Mouse (Mus musculus): ENCODE measurements at regions not wholly inside any gene's neighbourhood (a gene's known extent, or its start where the extent isn't known, plus 50 kb on each side); places are given as distances from the start of the nearest gene placed in this dataset.

DNA sequence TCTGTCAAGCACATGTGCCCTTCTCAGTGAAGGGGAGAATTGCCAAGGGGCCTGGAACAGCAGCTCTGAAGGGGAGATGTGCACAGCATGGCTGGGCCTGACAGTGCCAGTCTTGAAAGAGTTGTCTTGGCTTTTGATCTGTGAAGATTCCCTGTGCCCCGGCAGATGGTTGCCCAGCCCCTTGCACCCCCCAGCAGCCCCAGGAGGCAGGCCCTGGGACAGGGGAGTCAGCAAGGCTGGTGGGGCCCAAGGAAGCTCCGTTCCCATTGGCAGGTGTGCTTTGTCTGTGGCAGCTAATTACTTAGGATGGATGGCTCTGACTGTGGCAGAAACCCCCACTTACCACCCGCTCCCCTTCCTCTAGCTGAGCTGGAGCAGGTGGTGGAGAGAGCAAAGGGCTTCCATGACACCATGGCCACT, 58.6 kb downstream of the Tspan17 start:
- Histone ChIP-seq H3K4me1 (replicated peaks; ENCODE audit: control insufficient read depth, insufficient read depth, low read length) (no peaks in the 10 kb centered on the region), H3K4me2 (ENCODE audit: low read length) (no peak overlapping the region), H3K9me3 (ENCODE audit: control insufficient read depth, low read length) (no peaks in the 10 kb centered on the region), H3K9ac (ENCODE audit: low read length) (no peak overlapping the region), H3K36me3 (ENCODE audit: control insufficient read depth, insufficient read depth, low read length) (no peaks in the 10 kb centered on the region), H3K4me3 (ENCODE audit: low read depth, low read length) (no peak overlapping the region), H3K27ac (ENCODE audit: low read depth) (no peak overlapping the region), H3K27me3 (replicated peaks; ENCODE audit: control insufficient read depth, insufficient read depth, low read length) (no peaks in the 10 kb centered on the region)
- WGBS, result 55% methylated on average over 3 of the region's 3 CpGs
- ATAC-seq (replicated peaks; ENCODE audit: low FRiP score, low TSS enrichment, low read depth) (no peak), DNase-seq (ENCODE audit: low spot score) (no peak)

GRCm38 (mm10) chr13:54851131-54851530, 62.0 kb downstream of the Tspan17 start:
- no peaks in the 10 kb centered on the region for H3K9me3 ChIP-seq (ENCODE audit: control insufficient read depth, low read length)
- WGBS, result 45% methylated on average over 4 of the region's 4 CpGs
- H3K36me3 ChIP-seq (ENCODE audit: control insufficient read depth, insufficient read depth, low read length), result no peaks in the 10 kb centered on the region
- H3K4me1 ChIP-seq (replicated peaks; ENCODE audit: control insufficient read depth, insufficient read depth, low read length), result no peaks in the 10 kb centered on the region
- no peak overlapping the region for H3K4me2 ChIP-seq (ENCODE audit: low read length)
- H3K27me3 ChIP-seq (replicated peaks; ENCODE audit: control insufficient read depth, insufficient read depth, low read length), result no peaks in the 10 kb centered on the region
- H3K9ac ChIP-seq (ENCODE audit: low read length), result no peak overlapping the region
- ATAC-seq (replicated peaks; ENCODE audit: low FRiP score, low TSS enrichment, low read depth) (no peak), DNase-seq (ENCODE audit: low spot score) (no peak)
- no peak overlapping the region for H3K27ac ChIP-seq (ENCODE audit: low read depth)
- no peak overlapping the region for H3K4me3 ChIP-seq (ENCODE audit: low read depth, low read length)

GRCm38 (mm10) chr13:54855333-54856238, 66.4 kb downstream of the Tspan17 start:
- ATAC-seq (replicated peaks; ENCODE audit: low FRiP score, low TSS enrichment, low read depth), result no peak
- 54% methylated on average over 14 of the region's 14 CpGs for WGBS
- H3K9ac ChIP-seq (ENCODE audit: low read length), result no peak overlapping the region

DNA sequence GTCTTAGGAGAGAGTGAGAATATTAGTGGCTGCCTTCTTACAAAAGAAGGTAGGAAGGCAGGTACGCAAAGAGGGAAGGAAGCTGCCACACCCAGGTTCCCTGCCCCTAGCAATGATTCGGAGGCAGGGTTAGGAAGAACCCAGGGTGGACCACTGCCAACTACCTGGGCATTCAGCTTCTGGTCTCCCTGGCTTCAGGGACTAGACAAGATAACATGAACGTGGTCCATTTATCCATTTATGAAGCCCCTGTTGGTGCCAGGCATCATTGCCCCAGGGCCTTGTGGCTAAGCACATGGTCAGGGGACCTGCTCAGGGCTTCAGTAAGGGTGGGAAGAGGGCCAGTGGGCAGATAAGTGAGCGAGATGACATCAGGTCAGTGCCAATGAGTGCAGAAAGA, 73.8 kb downstream of the Tspan17 start:
- whole genome bisulfite sequencing, result 88% methylated on average over 4 of the region's 4 CpGs
- H3K4me1 ChIP-seq (replicated peaks; ENCODE audit: control insufficient read depth, insufficient read depth, low read length), result no peaks in the 10 kb centered on the region

More at GRCm38 (mm10) chr13:54855333-54856238, 66.4 kb downstream of the Tspan17 start:
- Histone ChIP-seq H3K4me2 (ENCODE audit: low read length) (no peak overlapping the region), H3K27ac (ENCODE audit: low read depth) (no peak overlapping the region), H3K4me1 (replicated peaks; ENCODE audit: control insufficient read depth, insufficient read depth, low read length) (no peaks in the 10 kb centered on the region), H3K27me3 (replicated peaks; ENCODE audit: control insufficient read depth, insufficient read depth, low read length) (no peaks in the 10 kb centered on the region), H3K9me3 (ENCODE audit: control insufficient read depth, low read length) (no peaks in the 10 kb centered on the region), H3K36me3 (ENCODE audit: control insufficient read depth, insufficient read depth, low read length) (no peaks in the 10 kb centered on the region), H3K4me3 (ENCODE audit: low read depth, low read length) (no peak overlapping the region)
- no peak for DNase-seq (ENCODE audit: low spot score)

DNA sequence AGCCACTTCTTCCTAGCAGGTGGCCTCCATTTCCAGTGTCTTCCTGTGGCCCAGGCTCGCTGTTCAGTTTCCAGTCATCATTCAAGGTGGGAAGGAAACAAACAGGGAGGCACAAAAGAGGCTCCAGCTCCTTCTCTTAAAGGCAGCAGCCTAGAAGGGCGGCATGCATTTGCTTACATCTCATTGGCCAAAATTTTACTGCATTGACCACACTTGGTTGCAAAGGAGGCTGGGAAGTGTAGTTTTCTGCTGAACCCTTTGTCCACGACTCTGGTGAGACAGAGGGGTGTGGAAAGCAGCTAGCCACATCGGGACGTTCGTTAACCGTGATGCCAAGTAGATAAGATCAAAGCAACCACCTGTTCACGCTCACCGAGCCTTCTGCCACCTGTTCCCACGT, 74.9 kb downstream of the Tspan17 start:
- WGBS, result 42% methylated on average over 10 of the region's 10 CpGs
- no peak overlapping the region for H3K9ac ChIP-seq (ENCODE audit: low read length)
- H3K4me1 ChIP-seq (replicated peaks; ENCODE audit: control insufficient read depth, insufficient read depth, low read length), result no peaks in the 10 kb centered on the region
- no peaks in the 10 kb centered on the region for H3K36me3 ChIP-seq (ENCODE audit: control insufficient read depth, insufficient read depth, low read length)
- ATAC-seq (replicated peaks; ENCODE audit: low FRiP score, low TSS enrichment, low read depth) (no peak), DNase-seq (ENCODE audit: low spot score) (no peak)
- no peaks in the 10 kb centered on the region for H3K27me3 ChIP-seq (replicated peaks; ENCODE audit: control insufficient read depth, insufficient read depth, low read length)
- no peak overlapping the region for H3K27ac ChIP-seq (ENCODE audit: low read depth)
- no peak overlapping the region for H3K4me2 ChIP-seq (ENCODE audit: low read length)
- no peak overlapping the region for H3K4me3 ChIP-seq (ENCODE audit: low read depth, low read length)
- H3K9me3 ChIP-seq (ENCODE audit: control insufficient read depth, low read length), result no peaks in the 10 kb centered on the region

More for the DNA sequence above, 73.8 kb downstream of the Tspan17 start:
- Histone ChIP-seq H3K9ac (ENCODE audit: low read length) (no peak overlapping the region), H3K27me3 (replicated peaks; ENCODE audit: control insufficient read depth, insufficient read depth, low read length) (no peaks in the 10 kb centered on the region), H3K27ac (ENCODE audit: low read depth) (no peak overlapping the region), H3K4me3 (ENCODE audit: low read depth, low read length) (no peak overlapping the region), H3K36me3 (ENCODE audit: control insufficient read depth, insufficient read depth, low read length) (no peaks in the 10 kb centered on the region), H3K4me2 (ENCODE audit: low read length) (no peak overlapping the region), H3K9me3 (ENCODE audit: control insufficient read depth, low read length) (no peaks in the 10 kb centered on the region)
- no peak for ATAC-seq (replicated peaks; ENCODE audit: low FRiP score, low TSS enrichment, low read depth)
- no peak for DNase-seq (ENCODE audit: low spot score)

GRCm38 (mm10) chr13:54872004-54872403, 77.2 kb upstream of the Unc5a start:
- Histone ChIP-seq H3K4me1 (replicated peaks; ENCODE audit: control insufficient read depth, insufficient read depth, low read length) (no peaks in the 10 kb centered on the region), H3K4me2 (ENCODE audit: low read length) (no peak overlapping the region), H3K36me3 (ENCODE audit: control insufficient read depth, insufficient read depth, low read length) (no peaks in the 10 kb centered on the region), H3K9ac (ENCODE audit: low read length) (no peak overlapping the region), H3K27me3 (replicated peaks; ENCODE audit: control insufficient read depth, insufficient read depth, low read length) (peaks cover 55% of the 10 kb centered on the region), H3K9me3 (ENCODE audit: control insufficient read depth, low read length) (no peaks in the 10 kb centered on the region), H3K4me3 (ENCODE audit: low read depth, low read length) (no peak overlapping the region), H3K27ac (ENCODE audit: low read depth) (no peak overlapping the region)
- 23% methylated on average over 12 of the region's 12 CpGs for WGBS
- ATAC-seq (replicated peaks; ENCODE audit: low FRiP score, low TSS enrichment, low read depth) (no peak), DNase-seq (ENCODE audit: low spot score) (no peak)

- Histone ChIP-seq H3K4me2 (ENCODE audit: low read length) (no peak overlapping the region), H3K4me1 (replicated peaks; ENCODE audit: control insufficient read depth, insufficient read depth, low read length) (no peaks in the 10 kb centered on the region), H3K27me3 (replicated peaks; ENCODE audit: control insufficient read depth, insufficient read depth, low read length) (peaks cover 55% of the 10 kb centered on the region), H3K27ac (ENCODE audit: low read depth) (no peak overlapping the region), H3K9ac (ENCODE audit: low read length) (no peak overlapping the region), H3K4me3 (ENCODE audit: low read depth, low read length) (no peak overlapping the region), H3K9me3 (ENCODE audit: control insufficient read depth, low read length) (no peaks in the 10 kb centered on the region), H3K36me3 (ENCODE audit: control insufficient read depth, insufficient read depth, low read length) (no peaks in the 10 kb centered on the region)
- no peak for ATAC-seq (replicated peaks; ENCODE audit: low FRiP score, low TSS enrichment, low read depth)
- WGBS, result 56% methylated on average over 9 of the region's 9 CpGs
- no peak for DNase-seq (ENCODE audit: low spot score)
These were observed 75.3 kb upstream of the Unc5a start for GRCm38 (mm10) chr13:54873882-54874281.

DNA sequence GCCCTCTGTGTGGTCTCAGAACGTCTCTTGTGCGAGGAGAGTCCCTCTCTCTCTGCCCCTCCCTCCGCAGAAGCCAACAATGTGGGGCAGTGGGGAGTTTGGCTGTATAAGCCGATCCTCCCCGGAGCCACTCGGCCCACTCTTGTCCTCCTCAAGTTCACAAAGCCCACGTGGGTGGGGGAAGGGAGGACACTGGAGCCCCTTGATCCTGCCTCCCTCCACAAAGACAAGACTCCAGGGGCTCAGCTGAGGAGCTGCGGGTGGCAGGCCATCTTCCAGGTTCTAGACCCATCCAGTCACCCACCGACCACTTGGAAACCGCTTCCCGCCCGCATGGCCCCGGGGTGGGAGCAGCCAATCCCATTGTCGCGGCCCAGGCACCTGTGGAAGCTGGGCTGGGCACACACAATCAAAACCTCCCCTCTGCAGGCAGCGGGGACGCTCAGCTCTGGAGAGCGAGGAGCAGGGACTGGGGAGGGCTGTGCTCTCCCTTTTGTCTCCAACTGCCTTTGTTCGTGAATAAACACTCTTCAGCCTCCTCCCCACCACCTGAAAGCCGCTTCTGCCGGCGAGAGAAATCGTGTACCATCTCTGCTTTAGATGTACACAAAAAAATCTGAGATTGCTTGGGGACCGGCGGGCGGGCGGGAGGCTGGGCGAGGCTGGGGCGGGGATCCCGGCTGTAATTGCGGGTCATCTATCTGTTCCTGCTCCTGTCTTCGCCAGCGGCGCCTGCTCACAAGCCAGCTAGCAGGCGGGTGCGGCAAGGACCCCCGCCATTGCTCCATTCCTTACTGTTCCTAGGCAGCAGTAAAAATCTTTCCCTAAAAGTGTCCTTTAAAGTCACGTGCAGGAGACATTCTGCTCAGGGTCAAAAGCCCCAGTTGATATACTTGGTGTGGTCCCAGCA, 74.7 kb upstream of the Unc5a start:
- Histone ChIP-seq H3K4me2 (ENCODE audit: low read length) (no peak overlapping the region), H3K9me3 (ENCODE audit: control insufficient read depth, low read length) (no peaks in the 10 kb centered on the region), H3K36me3 (ENCODE audit: control insufficient read depth, insufficient read depth, low read length) (no peaks in the 10 kb centered on the region), H3K4me3 (ENCODE audit: low read depth, low read length) (no peak overlapping the region), H3K9ac (ENCODE audit: low read length) (no peak overlapping the region), H3K4me1 (replicated peaks; ENCODE audit: control insufficient read depth, insufficient read depth, low read length) (no peaks in the 10 kb centered on the region), H3K27ac (ENCODE audit: low read depth) (no peak overlapping the region), H3K27me3 (replicated peaks; ENCODE audit: control insufficient read depth, insufficient read depth, low read length) (peaks cover 55% of the 10 kb centered on the region)
- ATAC-seq (replicated peaks; ENCODE audit: low FRiP score, low TSS enrichment, low read depth), result no peak
- WGBS, result 3% methylated on average over 38 of the region's 38 CpGs
- no peak for DNase-seq (ENCODE audit: low spot score)

Measured in intestine, embryonic 14.5 days (tissue).